Mouse (Mus musculus): ENCODE results near the gene Cfap54. TPM values are rescaled to one million over a fixed set of nuclear protein-coding genes. Genes with fewer than 3 reads are reported as not detected.

Cfap54 gene
- polyA plus RNA-seq, 1 experiment from 2014 or later, result 0.90 TPM

GRCm38 (mm10) chr10:93041392-93041791 is 40.0 kb downstream of the Cfap54 start:
- H3K9me3 ChIP-seq, result no peaks in the 10 kb centered on the region
- WGBS, result 73% methylated on average over 4 of the region's 4 CpGs
- no peak overlapping the region for H3K9ac ChIP-seq
- no peak for ATAC-seq (ENCODE audit: low FRiP score, low read depth)
- no peaks in the 10 kb centered on the region for H3K27me3 ChIP-seq (replicated peaks)
- no peak overlapping the region for H3K4me2 ChIP-seq (replicated peaks)
- no peaks in the 10 kb centered on the region for H3K36me3 ChIP-seq
- no peak overlapping the region for H3K4me3 ChIP-seq
- H3K4me1 ChIP-seq, result no peaks in the 10 kb centered on the region
- no peak overlapping the region for H3K27ac ChIP-seq

- 87% methylated on average over 3 of the region's 3 CpGs for WGBS
Observed at GRCm38 (mm10) chr10:93036532-93036931, 44.9 kb downstream of the Cfap54 start.

GRCm38 (mm10) chr10:93035489-93035888 is 45.9 kb downstream of the Cfap54 start:
- Histone ChIP-seq H3K36me3 (no peaks in the 10 kb centered on the region), H3K4me2 (replicated peaks) (no peak overlapping the region), H3K4me1 (no peaks in the 10 kb centered on the region), H3K9me3 (no peaks in the 10 kb centered on the region), H3K9ac (no peak overlapping the region), H3K27me3 (replicated peaks) (no peaks in the 10 kb centered on the region), H3K27ac (no peak overlapping the region), H3K4me3 (no peak overlapping the region)
- WGBS, result 53% methylated on average over 10 of the region's 10 CpGs
- peak; percentile 25; the same call in 1 of the 2 replicates for ATAC-seq (ENCODE audit: low FRiP score, low read depth)

More at GRCm38 (mm10) chr10:93036532-93036931, 44.9 kb downstream of the Cfap54 start:
- no peak overlapping the region for H3K4me2 ChIP-seq (replicated peaks)
- H3K27ac ChIP-seq, result no peak overlapping the region
- no peaks in the 10 kb centered on the region for H3K9me3 ChIP-seq
- H3K4me1 ChIP-seq, result no peaks in the 10 kb centered on the region
- no peak overlapping the region for H3K4me3 ChIP-seq
- ATAC-seq (ENCODE audit: low FRiP score, low read depth), result no peak
- no peaks in the 10 kb centered on the region for H3K27me3 ChIP-seq (replicated peaks)
- H3K9ac ChIP-seq, result no peak overlapping the region
- H3K36me3 ChIP-seq, result no peaks in the 10 kb centered on the region

- Histone ChIP-seq H3K27me3 (replicated peaks) (no peaks in the 10 kb centered on the region), H3K4me3 (no peak overlapping the region), H3K4me2 (replicated peaks) (no peak overlapping the region), H3K36me3 (no peaks in the 10 kb centered on the region), H3K9me3 (no peaks in the 10 kb centered on the region), H3K27ac (no peak overlapping the region), H3K4me1 (no peaks in the 10 kb centered on the region), H3K9ac (no peak overlapping the region)
- 84% methylated on average over 8 of the region's 8 CpGs for WGBS
- no peak for ATAC-seq (ENCODE audit: low FRiP score, low read depth)
Observed at GRCm38 (mm10) chr10:93023295-93023694, 58.1 kb downstream of the Cfap54 start.

GRCm38 (mm10) chr10:93014059-93014795 is 67.2 kb downstream of the Cfap54 start:
- Histone ChIP-seq H3K36me3 (no peaks in the 10 kb centered on the region), H3K9me3 (no peaks in the 10 kb centered on the region), H3K4me3 (no peak overlapping the region), H3K27me3 (replicated peaks) (no peaks in the 10 kb centered on the region), H3K4me2 (replicated peaks) (no peak overlapping the region), H3K4me1 (no peaks in the 10 kb centered on the region), H3K9ac (no peak overlapping the region), H3K27ac (no peak overlapping the region)
- ATAC-seq (ENCODE audit: low FRiP score, low read depth), result no peak
- WGBS, result 46% methylated on average over 8 of the region's 8 CpGs

- no peaks in the 10 kb centered on the region for H3K36me3 ChIP-seq
- 91% methylated on average over 14 of the region's 14 CpGs for WGBS
- no peak overlapping the region for H3K4me2 ChIP-seq (replicated peaks)
- H3K4me3 ChIP-seq, result no peak overlapping the region
- no peaks in the 10 kb centered on the region for H3K27me3 ChIP-seq (replicated peaks)
- H3K27ac ChIP-seq, result no peak overlapping the region
- ATAC-seq (ENCODE audit: low FRiP score, low read depth), result no peak
- H3K9me3 ChIP-seq, result no peaks in the 10 kb centered on the region
- no peaks in the 10 kb centered on the region for H3K4me1 ChIP-seq
- no peak overlapping the region for H3K9ac ChIP-seq
Observed at GRCm38 (mm10) chr10:93011085-93011484, 70.3 kb downstream of the Cfap54 start.

- no peak for ATAC-seq (ENCODE audit: low FRiP score, low read depth)
- no peak overlapping the region for H3K4me3 ChIP-seq
- H3K9me3 ChIP-seq, result no peaks in the 10 kb centered on the region
- no peak overlapping the region for H3K9ac ChIP-seq
- H3K27ac ChIP-seq, result no peak overlapping the region
- no peaks in the 10 kb centered on the region for H3K36me3 ChIP-seq
- H3K4me2 ChIP-seq (replicated peaks), result no peak overlapping the region
- no peaks in the 10 kb centered on the region for H3K27me3 ChIP-seq (replicated peaks)
- 85% methylated on average over 3 of the region's 3 CpGs for WGBS
- H3K4me1 ChIP-seq, result no peaks in the 10 kb centered on the region
Observed at GRCm38 (mm10) chr10:93006970-93007369, 74.4 kb downstream of the Cfap54 start.

GRCm38 (mm10) chr10:93006405-93006804 is 75.0 kb downstream of the Cfap54 start:
- ATAC-seq (ENCODE audit: low FRiP score, low read depth), result no peak
- 90% methylated on average over 9 of the region's 9 CpGs for WGBS
- H3K4me3 ChIP-seq, result no peak overlapping the region

GRCm38 (mm10) chr10:92998536-92998935 is 82.9 kb downstream of the Cfap54 start:
- Histone ChIP-seq H3K27me3 (replicated peaks) (no peaks in the 10 kb centered on the region), H3K9ac (no peak overlapping the region), H3K27ac (no peak overlapping the region), H3K4me3 (no peak overlapping the region), H3K9me3 (no peaks in the 10 kb centered on the region), H3K4me1 (no peaks in the 10 kb centered on the region), H3K36me3 (no peaks in the 10 kb centered on the region), H3K4me2 (replicated peaks) (no peak overlapping the region)
- WGBS, result 87% methylated on average over 9 of the region's 9 CpGs
- no peak for ATAC-seq (ENCODE audit: low FRiP score, low read depth)

More at GRCm38 (mm10) chr10:93006405-93006804, 75.0 kb downstream of the Cfap54 start:
- no peaks in the 10 kb centered on the region for H3K36me3 ChIP-seq
- H3K27me3 ChIP-seq (replicated peaks), result no peaks in the 10 kb centered on the region
- H3K27ac ChIP-seq, result no peak overlapping the region
- no peaks in the 10 kb centered on the region for H3K9me3 ChIP-seq
- no peaks in the 10 kb centered on the region for H3K4me1 ChIP-seq
- no peak overlapping the region for H3K9ac ChIP-seq
- no peak overlapping the region for H3K4me2 ChIP-seq (replicated peaks)

GRCm38 (mm10) chr10:92995186-92995585 is 86.2 kb downstream of the Cfap54 start:
- Histone ChIP-seq H3K4me1 (no peaks in the 10 kb centered on the region), H3K4me3 (no peak overlapping the region), H3K9me3 (no peaks in the 10 kb centered on the region), H3K9ac (no peak overlapping the region), H3K36me3 (no peaks in the 10 kb centered on the region), H3K27me3 (replicated peaks) (no peaks in the 10 kb centered on the region), H3K4me2 (replicated peaks) (no peak overlapping the region), H3K27ac (no peak overlapping the region)
- ATAC-seq (ENCODE audit: low FRiP score, low read depth), result no peak
- WGBS, result 91% methylated on average over 7 of the region's 7 CpGs

- H3K27me3 ChIP-seq (replicated peaks), result no peaks in the 10 kb centered on the region
- H3K9ac ChIP-seq, result no peak overlapping the region
- no peak for ATAC-seq (ENCODE audit: low FRiP score, low read depth)
- WGBS, result 51% methylated on average over 3 of the region's 3 CpGs
- H3K4me1 ChIP-seq, result no peaks in the 10 kb centered on the region
- H3K4me2 ChIP-seq (replicated peaks), result no peak overlapping the region
- no peak overlapping the region for H3K27ac ChIP-seq
- H3K9me3 ChIP-seq, result no peaks in the 10 kb centered on the region
- H3K36me3 ChIP-seq, result no peaks in the 10 kb centered on the region
- H3K4me3 ChIP-seq, result no peak overlapping the region
Observed at GRCm38 (mm10) chr10:92994340-92994739, 87.1 kb downstream of the Cfap54 start.

GRCm38 (mm10) chr10:92992526-92992925 is 88.9 kb downstream of the Cfap54 start:
- no peak overlapping the region for H3K4me3 ChIP-seq
- H3K36me3 ChIP-seq, result no peaks in the 10 kb centered on the region
- no peak overlapping the region for H3K27ac ChIP-seq
- no peak overlapping the region for H3K9ac ChIP-seq
- no peaks in the 10 kb centered on the region for H3K27me3 ChIP-seq (replicated peaks)
- ATAC-seq (ENCODE audit: low FRiP score, low read depth), result no peak
- H3K4me1 ChIP-seq, result no peaks in the 10 kb centered on the region
- H3K9me3 ChIP-seq, result no peaks in the 10 kb centered on the region
- H3K4me2 ChIP-seq (replicated peaks), result no peak overlapping the region

GRCm38 (mm10) chr10:92990576-92990975 is 90.8 kb downstream of the Cfap54 start:
- Histone ChIP-seq H3K27me3 (replicated peaks) (no peaks in the 10 kb centered on the region), H3K27ac (no peak overlapping the region), H3K4me3 (no peak overlapping the region), H3K36me3 (no peaks in the 10 kb centered on the region), H3K9ac (no peak overlapping the region), H3K9me3 (no peaks in the 10 kb centered on the region), H3K4me2 (replicated peaks) (no peak overlapping the region), H3K4me1 (no peaks in the 10 kb centered on the region)
- no peak for ATAC-seq (ENCODE audit: low FRiP score, low read depth)
- WGBS, result 92% methylated on average over 2 of the region's 2 CpGs

Measured in neural tube, embryonic 12.5 days (tissue).